Mouse (Mus musculus) cerebellum, adult 2 months (tissue): ENCODE measurements around the gene Rbm4. TPM values are rescaled to one million over a fixed set of nuclear protein-coding genes. Genes with fewer than 3 reads are reported as not detected.

Source experiments
- DNase-seq, 2 experiments: peaks; one replicate each; pipeline ENCODE4 v3.0.0; 2021
- H3K27ac ChIP-seq: fragments of 200-500 bp; 2 replicates; pipeline ENCODE4 v1.5.1; 2012; ENCODE audit warnings: low read length, control low read depth, inconsistent platforms; ENCODE audit not compliant: insufficient read depth
- H3K27me3 ChIP-seq: fragments of 200-500 bp; 2 replicates; pipeline ENCODE4 v1.6.1; 2012; ENCODE audit warnings: inconsistent platforms, mild to moderate bottlenecking, low read length, moderate library complexity; ENCODE audit not compliant: control insufficient read depth, insufficient read depth
- H3K4me1 ChIP-seq: fragments of 200-500 bp; 2 replicates; pipeline ENCODE4 v1.6.1; 2011; ENCODE audit warnings: low read length; ENCODE audit not compliant: control insufficient read depth, insufficient read depth
- H3K4me3 ChIP-seq: fragments of 200-500 bp; replicated peaks from 2 replicates; pipeline ENCODE3; 2011; ENCODE audit warnings: mild to moderate bottlenecking, low read depth, low read length, control low read depth; ENCODE audit not compliant: insufficient read depth
- CTCF ChIP-seq: fragments of 200-500 bp; IDR thresholded peaks from 2 replicates; pipeline ENCODE4 v1.5.1; 2011; ENCODE audit warnings: low read depth, mild to moderate bottlenecking, control low read depth, low read length, moderate library complexity, borderline replicate concordance; ENCODE audit not compliant: insufficient read depth
- POLR2A ChIP-seq: fragments of 200-500 bp; IDR thresholded peaks from 2 replicates; pipeline ENCODE4 v1.6.1; 2011; ENCODE audit warnings: low read length, control low read depth, borderline replicate concordance; ENCODE audit not compliant: insufficient read depth
- WGBS: fragments of 180-500 bp; shearing (Covaris S2); methylation state at CpG from one replicate; pipeline ENCODE4 v1.1.7; 2018; 5-methylcytosine and 5-hydroxymethylcytosine counted together
- polyA plus RNA-seq: library from polyadenylated mRNA; depleted of rRNA; stranded (reverse); fragments of >200 nt; gene quantifications from 2 replicates; pipeline ENCODE4 v1.2.3, GENCODE M21; 2012

Gene Rbm4
- polyA plus RNA-seq, 1 experiment, result 77.5 TPM

GRCm38 (mm10) chr19:4811063-4811908 is 17.6 kb upstream of the Rbm4 start, which contains the start of the genes Gm21992 and Rbm14:
Gene Gm21992 (minus strand): TSS chr19:4811612.
Gene Rbm14 (minus strand): TSS chr19:4811634.
- WGBS, result under 1% methylated on average over 83 of the region's 83 CpGs
- no peak for TF ChIP-seq CTCF
- peak; percentile 98 for TF ChIP-seq POLR2A

DNA sequence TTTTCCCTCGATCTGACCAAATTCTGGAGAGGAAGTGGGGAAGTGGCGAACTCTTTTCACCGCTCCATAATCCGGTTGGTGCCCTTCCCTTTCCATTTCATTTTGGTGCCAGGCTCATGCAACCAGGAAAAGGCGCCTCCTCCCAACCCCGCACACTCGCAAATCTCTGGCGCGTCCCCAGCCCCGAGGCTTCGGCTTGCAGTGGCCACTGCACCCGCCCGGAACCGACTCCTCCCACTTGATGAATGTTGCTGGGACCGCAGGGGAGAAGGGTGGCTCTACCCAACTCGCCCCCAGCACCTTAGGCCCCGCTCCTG is 17.0 kb upstream of the Rbm4 start:
- peaks cover 3% of the 10 kb centered on the region; the same call in 1 of the 2 replicates for H3K4me1 ChIP-seq
- 1% methylated on average over 17 of the region's 17 CpGs for WGBS
- TF ChIP-seq CTCF (no peak), POLR2A (no peak)
- DNase-seq, result no peak
- H3K27ac ChIP-seq, result peak overlapping the region; percentile 91; the same call in 1 of the 2 replicates
- peak overlapping the region; percentile 97 for H3K4me3 ChIP-seq
- no peaks in the 10 kb centered on the region for H3K27me3 ChIP-seq

More at GRCm38 (mm10) chr19:4811063-4811908, 17.6 kb upstream of the Rbm4 start, which contains the start of the genes Gm21992 and Rbm14:
- peaks cover 3% of the 10 kb centered on the region; the same call in 1 of the 2 replicates for H3K4me1 ChIP-seq
- peak within 1 kb of the TSS; percentile 91 for H3K27ac ChIP-seq
- H3K27me3 ChIP-seq, result no peaks in the 10 kb centered on the region
- peak within 1 kb of the TSS; percentile 97 for H3K4me3 ChIP-seq
- peak; percentile 99 to 100 for DNase-seq

DNA sequence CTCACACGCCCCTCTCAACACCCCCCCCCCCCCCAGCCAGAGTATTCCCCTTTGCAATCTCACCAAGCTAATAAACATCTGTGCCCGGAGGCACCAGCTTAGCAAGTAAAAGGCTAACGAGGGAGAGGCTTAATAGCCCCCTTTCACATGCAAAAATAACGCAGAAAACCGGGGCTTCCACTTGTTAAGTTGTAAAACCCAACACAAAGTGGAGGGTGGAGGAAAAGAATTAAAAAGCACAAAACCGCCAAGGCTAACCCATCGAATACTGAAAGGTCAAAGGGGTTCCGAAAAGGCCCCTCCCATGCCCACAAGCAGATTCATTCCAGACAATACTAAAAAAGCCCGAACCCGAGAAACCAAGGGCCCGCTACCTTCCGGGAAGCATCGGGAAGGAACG is 16.6 kb upstream of the Rbm4 start:
- DNase-seq, result no peak
- H3K4me3 ChIP-seq, result peak overlapping the region; percentile 97
- H3K4me1 ChIP-seq, result peaks cover 3% of the 10 kb centered on the region; the same call in 1 of the 2 replicates
- TF ChIP-seq POLR2A (no peak), CTCF (no peak)
- 0% methylated on average over 14 of the region's 14 CpGs for WGBS
- H3K27me3 ChIP-seq, result no peaks in the 10 kb centered on the region
- H3K27ac ChIP-seq, result no peak overlapping the region

- no peak for DNase-seq
- TF ChIP-seq CTCF (no peak), POLR2A (no peak)
- Histone ChIP-seq H3K27ac (peak overlapping the region; percentile 85), H3K4me3 (no peak overlapping the region), H3K27me3 (no peaks in the 10 kb centered on the region), H3K4me1 (peaks cover 40% of the 10 kb centered on the region)
- 39% methylated on average over 10 of the region's 10 CpGs for WGBS
Observed at GRCm38 (mm10) chr19:4803283-4803682, 9.6 kb upstream of the Rbm4 start.

DNA sequence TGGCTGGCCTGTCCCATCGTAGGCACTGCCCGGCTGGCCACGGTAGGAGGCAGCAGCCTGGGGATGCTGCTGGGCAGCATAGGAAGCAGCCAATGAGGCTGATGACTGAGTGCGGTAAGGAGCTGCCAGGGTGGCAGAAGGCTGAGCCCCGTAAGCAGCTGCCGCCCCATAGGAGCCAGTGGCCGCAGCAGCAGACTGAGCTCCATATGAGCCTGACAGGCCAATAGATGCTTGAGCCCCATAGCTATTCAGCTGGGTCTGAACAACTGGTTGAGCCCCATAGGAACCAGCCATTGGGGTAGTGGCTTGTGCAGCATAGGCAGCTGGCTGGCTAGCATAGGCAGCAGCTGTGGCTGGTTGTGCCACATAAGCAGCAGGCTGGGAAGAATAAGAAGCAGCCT is 9.0 kb upstream of the Rbm4 start:
- DNase-seq, result peak; percentile 65 to 70
- 13% methylated on average over 7 of the region's 7 CpGs for WGBS
- TF ChIP-seq CTCF, result no peak
- no peak for TF ChIP-seq POLR2A
- H3K27ac ChIP-seq, result peak overlapping the region; percentile 85
- H3K27me3 ChIP-seq, result no peaks in the 10 kb centered on the region
- H3K4me3 ChIP-seq, result no peak overlapping the region
- H3K4me1 ChIP-seq, result peaks cover 40% of the 10 kb centered on the region

DNA sequence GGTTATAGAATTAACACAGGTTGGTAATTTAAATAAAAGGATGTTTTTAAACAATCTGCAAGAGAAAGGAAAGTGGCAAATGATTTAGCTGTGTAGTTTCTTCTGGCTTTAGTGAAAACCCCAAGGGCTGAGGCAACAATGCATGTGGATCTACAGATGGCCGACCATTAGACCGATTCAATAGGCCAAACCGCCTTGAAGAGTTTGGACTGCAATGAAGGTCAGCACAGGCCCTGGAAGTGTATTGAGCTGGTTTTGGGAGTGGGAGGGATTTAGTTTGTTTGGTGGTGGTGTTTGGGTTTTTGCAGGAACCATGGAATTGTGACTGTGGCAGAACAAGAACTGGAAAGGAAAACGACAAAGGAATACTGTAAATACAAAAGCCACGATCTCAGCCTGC is 5.4 kb upstream of the Rbm4 start:
- DNase-seq, result no peak
- H3K4me1 ChIP-seq, result peaks cover 36% of the 10 kb centered on the region
- no peaks in the 10 kb centered on the region for H3K27me3 ChIP-seq
- no peak overlapping the region for H3K27ac ChIP-seq
- WGBS, result 75% methylated on average over 5 of the region's 5 CpGs
- no peak overlapping the region for H3K4me3 ChIP-seq
- TF ChIP-seq CTCF, result no peak
- TF ChIP-seq POLR2A, result no peak

DNA sequence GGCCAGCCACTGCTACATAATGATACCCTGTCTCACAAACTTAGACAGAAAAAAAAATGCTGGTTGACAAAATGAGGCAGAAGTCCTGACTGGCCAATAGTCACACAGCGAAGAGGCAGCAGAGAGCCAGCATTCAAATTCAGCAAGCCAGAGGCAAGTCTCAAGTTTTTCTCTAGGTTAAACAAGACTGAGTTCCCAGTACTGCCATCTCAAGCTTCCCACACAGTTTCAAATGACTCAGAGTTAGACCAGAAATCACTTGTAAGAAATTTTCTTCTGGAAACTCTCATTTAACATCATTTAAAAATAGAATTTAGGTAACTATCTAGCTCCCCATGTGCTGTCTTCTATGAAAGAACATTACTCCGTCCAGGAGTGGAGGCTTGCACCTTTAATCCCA is 4.1 kb upstream of the Rbm4 start:
- TF ChIP-seq POLR2A, result no peak
- no peak for TF ChIP-seq CTCF
- H3K4me1 ChIP-seq, result peaks cover 24% of the 10 kb centered on the region
- no peak overlapping the region for H3K4me3 ChIP-seq
- H3K27me3 ChIP-seq, result no peaks in the 10 kb centered on the region
- H3K27ac ChIP-seq, result no peak overlapping the region
- WGBS, result 95% methylated on average over 2 of the region's 2 CpGs
- no peak for DNase-seq

- Histone ChIP-seq H3K27ac (no peak overlapping the region), H3K27me3 (no peaks in the 10 kb centered on the region), H3K4me1 (peaks cover 14% of the 10 kb centered on the region; the same call in 1 of the 2 replicates), H3K4me3 (no peak overlapping the region)
- DNase-seq, result no peak
- TF ChIP-seq POLR2A (no peak), CTCF (no peak)
- WGBS, result 61% methylated on average over 1 of the region's 1 CpGs
Observed at GRCm38 (mm10) chr19:4795929-4796328, 2.2 kb upstream of the Rbm4 start.
